Mouse (Mus musculus) ES-Bruce4 (cell line): Measurements from ENCODE around the gene Ift122.

Experiments
- CTCF ChIP-seq: IDR thresholded peaks from one replicate; pipeline ENCODE4 v1.8.1; 2011; ENCODE audit warnings: low read depth, low read length
- EP300 ChIP-seq: IDR thresholded peaks from 2 replicates; pipeline ENCODE4 v1.6.1; 2011; ENCODE audit warnings: low read depth, low read length; ENCODE audit not compliant: insufficient read depth
- POLR2A ChIP-seq: IDR thresholded peaks from one replicate; pipeline ENCODE4 v1.8.1; 2011; ENCODE audit warnings: low read length; ENCODE audit not compliant: insufficient read depth

DNA sequence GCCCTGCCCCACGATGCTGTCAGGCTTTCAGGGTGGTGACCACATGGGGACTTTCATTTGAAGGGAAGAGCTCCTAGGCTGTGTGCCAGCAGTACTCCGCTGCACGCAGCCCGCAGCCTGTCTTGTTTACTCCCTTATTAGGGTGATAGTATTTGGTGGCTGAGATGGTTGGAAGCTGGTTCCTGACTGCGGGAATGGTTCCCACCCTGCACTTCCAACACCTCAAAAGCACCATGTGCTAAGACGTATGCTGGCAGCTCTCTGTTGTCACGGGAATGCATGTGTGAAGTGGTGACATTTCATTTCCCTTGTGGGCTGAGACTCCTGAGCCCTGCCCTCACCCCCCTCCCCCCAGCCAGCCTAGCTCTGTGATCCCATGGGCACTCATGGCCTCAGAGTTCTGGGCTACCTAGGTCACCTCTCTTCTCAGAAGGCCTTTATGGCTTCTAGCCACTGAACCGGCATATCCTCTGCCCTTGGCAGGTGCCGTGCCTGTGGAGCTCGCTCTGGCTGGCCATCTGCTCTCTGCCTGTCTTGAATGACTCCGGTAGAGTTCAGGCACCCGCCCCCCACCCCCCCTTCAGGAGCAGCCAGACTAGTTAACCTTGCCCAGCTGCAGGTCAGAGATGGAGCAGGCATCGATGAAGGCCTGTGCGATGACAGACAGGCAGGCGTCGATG lies 103.8 kb downstream of the Ift122 start:
- TF ChIP-seq CTCF (no peak), POLR2A (no peak), EP300 (no peak)
